Mouse (Mus musculus): ENCODE measurements around the gene Ncor2. TPM values are rescaled to one million over a fixed set of nuclear protein-coding genes. Genes with fewer than 3 reads are reported as not detected.

Ncor2 gene
- polyA plus RNA-seq, 1 experiment from 2014 or later, result 25.6 TPM

DNA sequence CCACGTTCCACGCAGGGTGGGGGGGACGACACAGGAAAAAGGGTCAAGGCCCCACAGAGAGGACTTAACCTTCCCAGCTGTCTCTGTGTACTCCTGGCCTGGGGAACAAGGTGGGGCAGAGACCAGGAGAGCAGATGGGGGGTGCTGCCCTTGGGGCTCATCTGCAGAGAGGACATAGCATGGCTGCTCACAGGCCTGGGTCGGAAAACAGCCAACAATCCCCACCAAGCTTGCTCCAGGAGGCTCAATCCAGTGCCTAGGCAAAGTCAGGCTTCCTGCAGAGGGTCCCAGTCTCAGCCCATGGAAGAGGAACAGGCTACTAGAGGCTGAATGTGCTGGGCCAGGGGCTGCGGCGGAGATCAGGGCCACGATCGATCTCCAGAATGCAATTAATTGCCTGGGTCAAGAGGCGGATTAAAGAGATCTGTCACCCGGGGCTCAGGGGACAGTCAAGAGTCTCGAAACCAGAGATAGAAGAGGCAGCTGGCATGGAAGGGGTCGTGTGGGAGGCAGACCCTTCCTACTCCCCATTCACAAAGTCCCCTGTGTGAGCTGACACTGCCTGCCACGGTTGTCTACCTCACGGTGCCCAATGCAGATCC lies 19.1 kb downstream of the Ncor2 start:
- Histone ChIP-seq H3K9ac (no peak overlapping the region), H3K4me2 (no peak overlapping the region), H3K9me3 (no peaks in the 10 kb centered on the region), H3K4me1 (peaks cover 89% of the 10 kb centered on the region), H3K36me3 (replicated peaks) (no peaks in the 10 kb centered on the region), H3K27ac (peak overlapping the region; percentile 83), H3K27me3 (replicated peaks) (no peaks in the 10 kb centered on the region), H3K4me3 (no peak overlapping the region)
- 16% methylated on average over 14 of the region's 14 CpGs for WGBS
- no peak for ATAC-seq (replicated peaks)

DNA sequence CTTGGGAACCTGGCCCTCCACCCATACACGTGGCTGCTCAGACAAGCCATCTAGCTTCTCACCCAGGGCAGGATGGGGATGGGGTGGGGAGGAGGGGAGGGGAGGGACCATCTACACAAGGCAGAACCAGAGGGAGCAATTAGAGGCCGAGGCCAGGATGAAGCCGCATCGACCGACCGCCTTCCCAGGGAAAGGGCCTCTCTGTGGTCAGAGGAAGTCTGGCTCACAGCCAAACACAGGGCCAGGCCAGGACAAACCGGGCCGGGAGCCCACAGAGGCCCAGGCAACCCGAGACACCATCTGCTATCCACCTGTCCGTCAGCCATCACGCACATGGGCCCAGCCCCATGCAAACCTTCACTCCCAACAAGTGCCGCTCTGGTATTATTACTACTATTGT lies 19.7 kb downstream of the Ncor2 start:
- 3% methylated on average over 12 of the region's 12 CpGs for WGBS
- Histone ChIP-seq H3K27ac (peak overlapping the region; percentile 83), H3K9ac (no peak overlapping the region), H3K27me3 (replicated peaks) (no peaks in the 10 kb centered on the region), H3K9me3 (no peaks in the 10 kb centered on the region), H3K4me2 (peak overlapping the region; percentile 20), H3K36me3 (replicated peaks) (no peaks in the 10 kb centered on the region), H3K4me1 (peaks cover 89% of the 10 kb centered on the region), H3K4me3 (no peak overlapping the region)
- peak; percentile 57 for ATAC-seq (replicated peaks)

DNA sequence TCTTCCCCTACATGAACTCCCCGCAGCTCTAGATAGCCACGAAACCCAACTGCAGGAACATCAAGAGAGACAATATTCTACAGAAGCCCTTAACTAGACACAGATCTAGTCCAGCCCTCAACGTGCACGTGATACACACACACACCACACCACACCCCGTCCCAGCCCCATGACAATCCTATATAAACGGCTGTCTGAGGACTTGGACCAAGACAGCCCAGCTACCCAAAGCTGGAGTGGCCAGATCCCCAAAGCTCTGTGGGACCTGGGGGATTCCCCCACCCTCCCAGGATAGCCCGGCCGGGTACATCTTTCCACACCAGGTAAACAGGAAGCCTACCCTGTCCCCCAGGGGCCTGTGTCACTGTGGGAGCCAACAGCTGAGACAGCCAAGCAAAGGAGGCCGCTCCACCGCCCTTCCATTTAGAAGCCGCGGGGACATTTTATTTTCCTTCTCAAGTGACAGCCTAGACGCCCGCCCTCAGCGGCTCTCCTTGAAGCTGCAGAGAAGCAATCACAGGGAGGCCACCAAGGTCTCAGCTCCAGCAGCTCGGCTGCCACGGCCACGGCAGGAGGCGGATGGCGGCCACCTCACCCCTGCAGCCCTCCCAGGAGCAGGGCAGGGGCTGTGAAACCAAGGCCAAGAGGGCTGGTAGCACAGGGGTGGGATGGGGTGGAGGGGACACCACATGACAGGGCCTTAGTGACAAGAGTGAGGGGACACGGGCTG lies 20.6 kb downstream of the Ncor2 start:
- H3K4me3 ChIP-seq, result no peak overlapping the region
- peak; percentile 45; the same call in 1 of the 2 replicates for ATAC-seq (replicated peaks)
- 12% methylated on average over 21 of the region's 21 CpGs for WGBS

DNA sequence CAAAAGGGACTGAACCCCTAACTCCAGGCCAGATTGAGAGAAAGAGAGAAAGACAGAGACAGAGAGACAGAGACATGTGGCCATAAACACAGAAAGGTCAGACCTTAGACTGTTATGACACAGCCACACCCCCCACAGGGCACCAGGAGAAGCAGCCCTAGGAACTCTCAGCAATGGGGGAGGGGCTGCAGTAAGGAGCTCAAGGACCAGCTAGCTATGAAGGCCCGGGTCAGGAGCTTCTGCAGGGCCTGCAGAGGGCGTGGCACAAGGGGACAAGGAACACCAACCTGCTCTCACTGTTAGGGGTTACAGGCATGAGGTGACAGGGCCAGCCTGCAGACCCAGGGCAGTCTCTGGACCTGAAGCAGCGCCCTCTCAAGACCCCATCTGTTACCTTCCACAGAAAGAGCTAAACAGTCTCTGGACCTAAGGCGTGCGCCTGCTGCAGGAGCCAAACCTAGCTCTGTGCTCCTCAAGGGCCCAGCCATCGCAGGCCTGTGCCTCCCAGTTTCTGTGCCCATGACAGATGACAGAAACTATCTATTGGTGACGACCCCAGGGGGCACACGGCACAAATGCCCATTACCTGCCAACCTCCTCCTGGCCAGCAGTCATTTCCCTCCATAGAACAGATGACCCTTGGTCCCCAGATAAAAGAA lies 21.5 kb downstream of the Ncor2 start:
- Histone ChIP-seq H3K36me3 (replicated peaks) (no peaks in the 10 kb centered on the region), H3K9me3 (no peaks in the 10 kb centered on the region), H3K4me2 (0 out of 2 replicates have a peak overlapping the region, but pooled peaks have one; percentile 3), H3K27me3 (replicated peaks) (no peaks in the 10 kb centered on the region), H3K4me1 (peaks cover 88% of the 10 kb centered on the region), H3K9ac (no peak overlapping the region; the same call in 1 of the 2 replicates), H3K4me3 (no peak overlapping the region), H3K27ac (peak overlapping the region; percentile 83)
- no peak for ATAC-seq (replicated peaks)
- WGBS, result 55% methylated on average over 8 of the region's 8 CpGs

More for the DNA sequence above, 20.6 kb downstream of the Ncor2 start:
- Histone ChIP-seq H3K36me3 (replicated peaks) (no peaks in the 10 kb centered on the region), H3K4me1 (peaks cover 88% of the 10 kb centered on the region), H3K27me3 (replicated peaks) (no peaks in the 10 kb centered on the region), H3K27ac (peak overlapping the region; percentile 83), H3K4me2 (peak overlapping the region; percentile 28; the same call in 1 of the 2 replicates), H3K9ac (no peak overlapping the region), H3K9me3 (no peaks in the 10 kb centered on the region)

DNA sequence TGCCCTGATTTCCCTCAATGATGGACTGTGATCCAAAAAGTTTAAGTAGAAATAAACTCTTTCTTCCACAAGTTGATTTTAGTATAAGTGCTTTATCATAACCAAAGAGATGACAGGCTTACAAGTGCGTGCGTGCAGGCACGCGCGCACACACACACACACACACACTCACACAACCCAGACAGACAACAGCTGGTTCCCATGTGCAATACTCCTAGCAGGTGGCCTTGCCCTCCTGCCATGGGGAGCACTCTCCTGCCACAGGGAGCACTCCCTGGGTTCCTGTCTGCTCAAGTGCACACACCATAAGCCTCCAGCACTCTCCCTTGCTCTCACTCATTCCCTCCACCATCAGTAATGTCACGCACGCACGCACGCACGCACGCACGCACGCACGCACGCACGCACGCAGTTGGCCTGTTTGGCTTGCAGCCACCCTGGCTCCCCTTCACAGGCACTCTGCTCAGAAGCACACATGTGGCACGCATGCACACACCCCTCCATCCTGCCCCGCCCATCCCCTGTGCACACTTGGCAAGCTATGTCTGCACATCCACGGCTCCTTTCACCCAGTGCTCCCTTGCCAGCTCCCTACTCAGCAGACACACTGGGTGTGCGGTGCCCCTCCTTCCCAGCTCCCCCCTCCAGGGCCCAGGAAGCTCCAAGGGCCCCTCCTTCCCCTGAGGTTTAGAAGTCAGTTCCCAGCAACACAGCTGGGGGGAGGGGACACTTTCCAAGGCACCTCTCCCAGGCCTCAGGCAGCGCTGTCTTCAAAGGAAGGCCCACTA lies 22.4 kb downstream of the Ncor2 start:
- Histone ChIP-seq H3K4me1 (peaks cover 90% of the 10 kb centered on the region), H3K4me3 (no peak overlapping the region), H3K36me3 (replicated peaks) (no peaks in the 10 kb centered on the region), H3K27ac (peak overlapping the region; percentile 83; the same call in 1 of the 2 replicates), H3K27me3 (replicated peaks) (no peaks in the 10 kb centered on the region), H3K4me2 (no peak overlapping the region), H3K9me3 (no peaks in the 10 kb centered on the region), H3K9ac (no peak overlapping the region)
- 77% methylated on average over 22 of the region's 22 CpGs for WGBS
- ATAC-seq (replicated peaks), result no peak

DNA sequence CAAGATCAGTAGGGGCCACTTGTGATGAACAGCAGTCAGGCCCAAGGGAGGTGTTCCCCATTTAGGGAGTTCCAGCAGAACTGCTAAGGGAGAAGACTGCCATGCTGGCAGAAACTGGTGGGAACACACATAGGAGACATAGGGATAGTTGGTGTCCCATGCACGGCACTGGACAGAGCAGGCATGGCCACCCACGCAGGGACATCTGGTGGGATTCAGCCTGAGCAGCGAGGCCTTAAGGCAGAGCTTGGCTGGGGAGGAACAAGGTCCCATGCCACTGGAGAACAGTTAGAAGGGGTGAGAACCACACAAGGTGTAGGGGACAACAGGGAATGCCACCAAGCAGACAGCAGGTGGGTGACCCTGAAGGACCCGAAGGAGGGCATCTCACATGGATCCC lies 23.6 kb downstream of the Ncor2 start:
- Histone ChIP-seq H3K4me1 (peaks cover 98% of the 10 kb centered on the region), H3K27ac (peak overlapping the region; percentile 83), H3K4me2 (no peak overlapping the region), H3K9ac (no peak overlapping the region), H3K9me3 (no peaks in the 10 kb centered on the region), H3K36me3 (replicated peaks) (no peaks in the 10 kb centered on the region), H3K27me3 (replicated peaks) (no peaks in the 10 kb centered on the region), H3K4me3 (no peak overlapping the region)
- WGBS, result 71% methylated on average over 4 of the region's 4 CpGs
- no peak for ATAC-seq (replicated peaks)

DNA sequence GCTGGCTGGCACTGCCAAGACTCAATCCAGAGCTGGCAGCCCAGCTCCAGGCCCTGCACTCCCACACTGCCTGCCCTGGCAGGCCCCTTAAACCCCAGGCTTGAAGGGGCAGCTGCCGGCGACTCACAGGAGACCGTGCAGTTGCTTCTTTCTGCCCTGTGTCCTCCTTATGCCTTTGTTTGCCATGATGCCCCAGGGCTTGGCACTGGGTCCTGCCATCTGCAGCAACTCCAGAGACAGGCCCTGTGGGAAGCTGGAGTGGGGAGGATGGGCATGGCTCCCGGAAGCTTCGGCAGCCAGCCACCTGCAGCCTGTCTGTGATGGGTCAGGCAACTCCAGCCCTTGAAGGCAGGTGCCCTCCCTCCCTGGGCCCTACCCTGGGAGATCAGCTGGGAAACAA lies 24.0 kb downstream of the Ncor2 start:
- Histone ChIP-seq H3K27me3 (replicated peaks) (no peaks in the 10 kb centered on the region), H3K27ac (peak overlapping the region; percentile 83), H3K4me1 (peaks cover 95% of the 10 kb centered on the region), H3K4me3 (no peak overlapping the region), H3K36me3 (replicated peaks) (no peaks in the 10 kb centered on the region), H3K4me2 (no peak overlapping the region), H3K9ac (no peak overlapping the region), H3K9me3 (no peaks in the 10 kb centered on the region)
- no peak; the same call in 1 of the 2 replicates for ATAC-seq (replicated peaks)
- WGBS, result 35% methylated on average over 5 of the region's 5 CpGs

DNA sequence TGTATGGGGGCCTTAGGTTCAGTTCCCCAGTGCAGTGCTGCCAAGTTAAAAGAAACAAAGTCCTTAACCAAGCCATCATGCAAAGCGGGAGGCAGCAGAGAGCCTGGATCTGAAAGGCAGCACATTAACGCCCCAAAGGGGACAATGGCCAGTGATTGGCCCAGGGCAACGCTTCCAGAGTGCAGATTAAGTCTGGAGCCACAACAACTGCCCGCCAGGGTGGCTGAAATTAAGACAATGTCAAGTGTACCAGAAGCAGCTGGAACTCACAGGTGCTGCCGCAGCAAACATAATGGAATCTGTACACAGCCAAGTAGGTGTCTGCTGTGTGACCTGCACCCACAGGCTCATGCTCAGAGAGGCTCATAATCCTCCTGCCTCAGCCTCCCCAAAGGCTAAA lies 24.8 kb downstream of the Ncor2 start:
- H3K4me3 ChIP-seq, result no peak overlapping the region
- H3K9ac ChIP-seq, result no peak overlapping the region
- no peaks in the 10 kb centered on the region for H3K36me3 ChIP-seq (replicated peaks)
- H3K27ac ChIP-seq, result peak overlapping the region; percentile 83
- WGBS, result 22% methylated on average over 5 of the region's 5 CpGs
- ATAC-seq (replicated peaks), result no peak
- H3K27me3 ChIP-seq (replicated peaks), result no peaks in the 10 kb centered on the region
- no peaks in the 10 kb centered on the region for H3K9me3 ChIP-seq
- no peak overlapping the region for H3K4me2 ChIP-seq
- peaks cover 92% of the 10 kb centered on the region for H3K4me1 ChIP-seq

DNA sequence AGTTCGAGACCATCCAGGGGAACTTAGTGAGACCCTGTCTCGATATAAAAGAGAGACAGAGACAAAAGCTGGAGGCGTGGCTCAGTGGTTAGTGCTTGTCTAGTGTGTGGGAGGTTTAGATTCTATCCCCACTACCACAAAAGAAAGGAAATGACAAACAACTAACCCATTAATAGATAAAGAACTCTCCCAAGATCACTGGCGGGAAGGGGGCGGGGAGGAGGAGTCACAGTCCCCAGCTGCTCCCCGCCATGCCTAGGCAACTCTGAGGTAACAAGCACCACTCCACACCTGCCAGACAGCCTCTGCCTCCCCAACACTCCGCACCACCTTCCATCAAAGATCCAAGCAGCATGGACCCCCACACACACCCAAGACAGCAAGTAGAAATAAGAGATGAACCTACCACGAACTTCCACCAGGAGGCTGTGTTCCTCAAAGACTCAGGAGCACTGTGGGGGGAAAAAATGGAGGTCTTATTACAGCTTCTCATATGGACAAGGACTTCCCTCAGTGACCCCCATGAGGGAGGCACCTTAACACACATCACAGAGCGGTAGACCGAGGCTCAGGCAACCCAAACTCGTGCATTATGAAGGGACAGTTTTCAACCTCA lies 25.7 kb downstream of the Ncor2 start:
- 85% methylated on average over 11 of the region's 11 CpGs for WGBS
- no peak for ATAC-seq (replicated peaks)
- Histone ChIP-seq H3K4me2 (no peak overlapping the region), H3K9me3 (no peaks in the 10 kb centered on the region), H3K36me3 (replicated peaks) (no peaks in the 10 kb centered on the region), H3K9ac (no peak overlapping the region), H3K27ac (peak overlapping the region; percentile 83), H3K27me3 (replicated peaks) (no peaks in the 10 kb centered on the region), H3K4me1 (peaks cover 92% of the 10 kb centered on the region), H3K4me3 (no peak overlapping the region)

DNA sequence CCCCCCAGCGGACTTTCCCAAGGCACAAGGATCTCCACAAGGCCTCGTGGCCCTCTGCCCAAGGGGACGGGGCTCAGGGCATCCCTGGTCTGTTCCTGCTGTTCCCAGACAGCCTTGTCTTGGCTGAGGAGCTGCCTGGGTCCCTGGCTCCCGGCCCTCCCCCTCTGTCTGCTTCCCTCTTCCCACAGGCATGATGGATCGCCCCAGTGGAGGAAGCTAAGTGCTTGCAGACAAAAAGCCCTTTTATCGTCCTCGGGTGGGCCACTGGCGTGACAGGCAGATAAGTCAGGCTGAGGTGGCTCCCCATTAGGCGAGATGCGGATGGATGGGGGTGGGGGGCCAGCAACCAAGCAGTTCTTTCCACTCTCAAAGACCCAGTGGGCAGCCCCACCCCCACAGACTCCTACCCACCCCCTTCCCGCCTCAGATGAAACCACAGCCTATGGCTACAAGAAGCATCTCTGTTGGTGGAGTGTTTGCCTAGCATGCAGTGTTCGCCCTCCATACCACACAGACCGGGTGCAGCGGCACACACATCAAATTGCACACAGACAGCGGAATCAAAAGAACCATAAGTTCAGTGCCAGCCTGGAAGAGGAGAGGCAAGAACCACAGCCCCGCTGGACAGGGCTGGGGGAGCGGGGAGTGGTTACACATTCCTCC lies 27.0 kb downstream of the Ncor2 start:
- Histone ChIP-seq H3K27ac (peak overlapping the region; percentile 83), H3K4me2 (peak overlapping the region; percentile 25), H3K27me3 (replicated peaks) (no peaks in the 10 kb centered on the region), H3K9me3 (no peaks in the 10 kb centered on the region), H3K9ac (peak overlapping the region; percentile 13; the same call in 1 of the 2 replicates), H3K4me3 (no peak overlapping the region), H3K4me1 (peaks cover 90% of the 10 kb centered on the region), H3K36me3 (replicated peaks) (no peaks in the 10 kb centered on the region)
- WGBS, result 13% methylated on average over 17 of the region's 17 CpGs
- peak; percentile 57 for ATAC-seq (replicated peaks)

DNA sequence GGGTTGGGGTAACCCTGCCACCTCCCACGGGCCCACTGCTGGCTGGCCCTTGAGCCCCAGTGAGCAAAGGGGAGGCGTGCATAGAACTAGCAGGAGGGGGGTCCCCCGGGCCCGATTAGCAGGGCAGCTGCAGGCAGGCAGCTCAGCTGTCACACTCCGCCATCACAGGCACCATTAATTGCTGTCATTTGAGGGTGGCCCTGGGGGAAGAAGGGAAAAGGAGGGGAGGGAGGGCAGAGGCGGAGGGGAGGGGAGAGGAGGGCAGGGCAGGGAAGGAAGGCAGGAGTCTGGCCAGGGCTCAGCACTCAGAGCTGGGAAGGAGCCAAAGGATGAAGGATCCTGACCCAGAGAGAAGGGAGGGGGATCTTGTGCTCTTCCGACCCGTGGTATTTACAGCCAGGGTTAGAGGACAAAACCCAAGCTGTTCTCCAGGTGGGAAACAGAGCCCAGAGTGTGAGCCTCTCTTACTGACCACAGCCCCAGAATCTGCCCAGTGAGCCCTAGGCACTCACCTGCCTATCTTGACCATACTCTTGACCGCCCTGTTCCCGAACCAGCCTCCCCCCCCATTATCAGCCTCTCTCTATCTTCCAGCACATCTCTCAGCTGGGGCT lies 28.0 kb downstream of the Ncor2 start:
- H3K4me2 ChIP-seq, result peak overlapping the region; percentile 2; the same call in 1 of the 2 replicates
- H3K36me3 ChIP-seq (replicated peaks), result no peaks in the 10 kb centered on the region
- H3K9ac ChIP-seq, result no peak overlapping the region
- H3K27me3 ChIP-seq (replicated peaks), result no peaks in the 10 kb centered on the region
- H3K4me1 ChIP-seq, result peaks cover 86% of the 10 kb centered on the region
- ATAC-seq (replicated peaks), result peak; percentile 49
- H3K27ac ChIP-seq, result peak overlapping the region; percentile 83
- H3K9me3 ChIP-seq, result no peaks in the 10 kb centered on the region
- WGBS, result 20% methylated on average over 10 of the region's 10 CpGs
- H3K4me3 ChIP-seq, result no peak overlapping the region

Measured in midbrain, embryonic 15.5 days (tissue).